Mouse (Mus musculus) forebrain, embryonic 16.5 days (tissue): ENCODE results near the gene Agxt2. TPM values are rescaled to one million over a fixed set of nuclear protein-coding genes. Genes with fewer than 3 reads are reported as not detected.

Experiments
- polyA plus RNA-seq: library from polyadenylated mRNA; unstranded; fragments of >200 nt; fragmentation: Nextera tagmentation; extraction: Ambion mirVana; gene quantifications from 2 replicates; pipeline ENCODE4 v1.2.1, GENCODE M21; 2015

Agxt2 gene
- polyA plus RNA-seq, 1 experiment from 2014 or later: not detected

Other genes starting within 250 kb of the Agxt2 start
- 0.48 and 1.3 TPM in 2 replicates for gene Prlr, start 181.3 kb upstream of the Agxt2 start, polyA plus RNA-seq
- gene Gm21973, start 33.2 kb upstream of the Agxt2 start, polyA plus RNA-seq: not detected in 2 replicates
- gene Dnajc21, start 112.0 kb downstream of the Agxt2 start, polyA plus RNA-seq: 7.5 and 9.9 TPM in 2 replicates
- gene Brix1, start 127.4 kb downstream of the Agxt2 start, polyA plus RNA-seq: 67.6 and 77.0 TPM in 2 replicates
- gene Rad1, start 127.5 kb downstream of the Agxt2 start, polyA plus RNA-seq: 26.9 and 31.0 TPM in 2 replicates
- not detected in 2 replicates for gene Ttc23l, start 200.1 kb downstream of the Agxt2 start, polyA plus RNA-seq